Mouse (Mus musculus): Measurements from ENCODE around the gene Lcn2. TPM values are rescaled to one million over a fixed set of nuclear protein-coding genes. Genes with fewer than 3 reads are reported as not detected.

Gene Lcn2
- total RNA-seq, 2 experiments from 2014 or later: 0.69 TPM; not detected in 1

DNA sequence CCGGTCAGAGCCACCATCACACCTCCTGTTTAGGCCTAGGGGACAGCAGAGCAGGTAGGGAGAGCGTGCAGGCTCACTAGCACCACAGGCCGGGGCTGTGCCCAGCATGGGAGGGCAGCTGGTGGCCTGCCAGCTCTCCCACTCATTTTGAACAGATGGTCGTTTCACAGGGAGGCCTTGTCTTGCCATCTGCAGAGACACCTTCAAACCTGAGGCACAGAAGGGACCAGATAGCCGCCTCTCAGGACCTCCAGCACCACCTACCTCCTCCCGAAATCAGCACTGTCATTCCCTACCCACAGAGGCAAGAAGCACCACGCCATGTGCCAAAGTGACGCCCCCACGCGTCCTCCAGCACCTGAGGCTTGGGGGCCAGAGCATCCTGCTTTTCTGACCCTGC lies 44.0 kb downstream of the Lcn2 start:
- DNase-seq (ENCODE audit: low spot score in 2 of 2): no peak
- Histone ChIP-seq H3K4me3 (no peak overlapping the region), H3K27ac (peak overlapping the region; percentile 94)
- TF ChIP-seq CTCF (conservative IDR thresholded peaks at IDR 0.05): no peak

DNA sequence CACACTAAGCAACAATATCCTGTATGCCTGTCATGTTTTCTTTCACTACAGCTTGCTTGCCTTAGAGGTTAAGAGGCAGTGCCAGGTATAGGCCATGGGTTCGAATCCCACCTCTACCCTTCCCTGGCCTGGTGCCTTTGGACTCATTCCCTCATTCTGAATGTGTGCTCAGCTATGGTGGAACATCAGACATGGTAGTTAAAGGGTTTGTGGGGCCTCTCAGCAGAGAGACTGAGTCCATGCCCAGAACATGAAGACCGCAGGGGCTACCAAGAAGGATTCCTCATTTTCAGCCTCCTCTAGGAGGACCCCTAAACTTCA lies 44.7 kb downstream of the Lcn2 start:
- no peak for TF ChIP-seq CTCF (conservative IDR thresholded peaks at IDR 0.05)

DNA sequence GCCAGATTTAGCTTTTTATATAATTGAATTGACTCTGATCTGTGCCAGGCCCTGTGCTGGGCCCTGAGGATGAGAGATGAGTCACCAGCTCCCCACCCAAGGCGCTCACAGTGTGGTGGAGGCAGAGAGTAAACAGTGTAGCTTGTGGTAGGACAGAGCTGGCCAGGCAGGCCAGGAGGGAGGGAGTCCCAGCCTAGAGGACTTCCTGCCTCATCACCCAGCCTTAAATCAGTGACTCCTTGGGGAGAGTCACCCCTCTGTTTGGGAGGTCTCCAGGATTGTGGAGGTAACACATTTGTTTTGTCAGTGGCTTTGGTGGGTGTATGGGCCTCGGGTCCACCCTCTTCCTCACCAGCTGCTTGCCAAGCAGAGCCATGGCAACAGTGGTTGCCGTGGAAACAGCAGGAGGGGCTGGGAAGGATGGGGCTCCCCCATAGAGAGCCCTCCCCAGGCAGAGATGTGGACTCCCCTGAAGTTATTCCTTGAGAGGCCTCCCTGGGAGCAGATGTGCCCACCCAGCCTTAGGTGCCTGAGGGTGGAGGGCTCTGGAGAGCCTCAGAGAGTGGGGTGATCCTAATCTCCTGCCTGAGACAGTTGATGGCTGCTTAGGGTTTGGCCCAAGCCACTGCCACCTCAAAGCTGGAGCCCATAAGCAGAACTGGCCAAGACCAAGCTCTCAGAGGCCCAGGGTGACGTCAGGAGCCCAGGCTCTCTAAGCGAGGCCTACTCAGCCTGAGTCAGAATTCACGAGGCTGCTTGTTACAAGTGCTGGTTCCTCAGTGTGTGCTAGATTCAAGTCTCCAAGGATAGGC lies 45.3 kb downstream of the Lcn2 start:
- peak; percentile 66 to 87 for DNase-seq (ENCODE audit: low spot score in 2 of 2)
- peak overlapping the region; percentile 94 for H3K27ac ChIP-seq
- TF ChIP-seq CTCF (conservative IDR thresholded peaks at IDR 0.05): no peak
- H3K4me3 ChIP-seq: no peak overlapping the region

More for the DNA sequence above, 44.7 kb downstream of the Lcn2 start:
- H3K4me3 ChIP-seq: no peak overlapping the region
- H3K27ac ChIP-seq: peak overlapping the region; percentile 94
- no peak for DNase-seq (ENCODE audit: low spot score in 2 of 2)

DNA sequence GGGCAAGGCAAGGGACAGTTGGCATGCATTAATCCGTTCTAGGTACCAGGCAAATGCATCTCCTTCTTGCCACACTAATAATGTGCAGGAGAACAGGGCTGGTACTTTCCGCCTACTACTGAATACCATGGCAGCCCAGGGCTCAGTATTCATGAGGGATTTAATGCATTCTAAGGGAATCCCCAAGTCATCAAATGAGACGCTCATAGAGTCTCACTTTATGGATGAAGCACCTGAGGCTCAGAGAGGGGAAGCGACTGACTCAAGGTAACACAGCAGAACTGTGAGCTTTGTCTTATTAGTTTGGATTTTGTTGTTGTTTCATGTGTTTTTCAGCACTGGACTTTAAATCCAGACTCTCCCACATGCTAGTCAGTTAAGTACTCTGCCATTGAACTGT lies 46.0 kb downstream of the Lcn2 start:
- no peak for DNase-seq (ENCODE audit: low spot score in 2 of 2)
- H3K27ac ChIP-seq: peak overlapping the region; percentile 94
- peak overlapping the region; percentile 11; the same call in 1 of the 2 replicates for H3K4me3 ChIP-seq
- TF ChIP-seq CTCF (conservative IDR thresholded peaks at IDR 0.05): no peak

DNA sequence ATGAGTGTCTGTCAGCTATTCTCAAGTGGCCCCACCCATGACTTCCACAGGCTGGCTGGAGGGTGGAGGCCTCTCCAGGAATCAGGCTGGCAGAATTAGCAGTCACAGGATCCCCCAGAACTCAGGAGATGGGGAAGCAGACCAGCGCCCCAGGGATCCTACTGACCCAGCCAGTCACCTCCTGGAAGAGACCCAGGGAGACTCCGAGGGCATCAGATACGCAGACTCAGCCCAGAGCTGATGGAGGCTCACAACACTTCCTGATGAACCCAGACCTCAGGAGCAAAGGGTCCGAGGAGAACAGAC lies 46.5 kb downstream of the Lcn2 start:
- DNase-seq (ENCODE audit: low spot score in 2 of 2): no peak
- TF ChIP-seq CTCF (conservative IDR thresholded peaks at IDR 0.05): no peak
- peak overlapping the region; percentile 11; the same call in 1 of the 2 replicates for H3K4me3 ChIP-seq
- H3K27ac ChIP-seq: peak overlapping the region; percentile 94

DNA sequence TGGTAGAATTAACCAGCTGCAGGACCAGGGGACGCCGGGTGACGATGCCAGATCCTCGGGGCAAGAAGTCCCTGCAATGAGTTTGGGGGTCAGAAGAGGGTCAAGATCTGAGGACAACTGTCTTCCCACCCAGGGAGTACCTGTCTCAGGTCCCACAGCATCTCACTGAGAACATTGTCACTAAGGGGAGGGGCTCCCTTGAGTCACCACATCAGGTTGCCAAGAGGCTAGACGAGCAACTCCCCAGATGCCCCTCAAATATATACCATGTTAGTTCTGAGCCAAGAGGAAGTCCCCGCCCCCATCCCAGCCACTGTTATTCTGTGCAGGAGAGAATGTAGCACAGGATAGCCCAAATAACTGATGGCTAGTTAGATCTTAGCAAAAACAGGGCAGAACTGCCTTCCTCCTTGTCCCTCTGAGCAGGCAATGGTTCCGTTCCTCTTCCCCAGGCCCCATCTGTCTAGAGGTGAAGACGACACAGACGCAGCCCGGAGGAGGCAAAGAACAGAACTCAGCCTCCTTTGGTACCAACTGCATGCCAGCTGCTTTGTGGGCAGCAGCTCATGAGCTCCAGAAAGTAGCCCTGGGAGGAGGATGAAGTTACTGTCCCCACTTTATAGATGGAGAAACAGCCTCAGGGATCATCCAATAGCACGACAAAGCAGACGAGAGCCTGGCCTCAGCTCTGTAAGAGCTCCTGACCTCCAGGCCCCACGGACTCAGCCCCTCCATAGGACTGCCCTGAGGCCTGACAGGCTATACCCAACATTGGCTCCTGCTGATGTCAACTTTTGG lies 47.0 kb downstream of the Lcn2 start:
- no peak for TF ChIP-seq CTCF (conservative IDR thresholded peaks at IDR 0.05)
- peak overlapping the region; percentile 94 for H3K27ac ChIP-seq
- H3K4me3 ChIP-seq: no peak overlapping the region
- peak in 1 of 2 experiments; percentile 73 for DNase-seq (ENCODE audit: low spot score in 2 of 2)

DNA sequence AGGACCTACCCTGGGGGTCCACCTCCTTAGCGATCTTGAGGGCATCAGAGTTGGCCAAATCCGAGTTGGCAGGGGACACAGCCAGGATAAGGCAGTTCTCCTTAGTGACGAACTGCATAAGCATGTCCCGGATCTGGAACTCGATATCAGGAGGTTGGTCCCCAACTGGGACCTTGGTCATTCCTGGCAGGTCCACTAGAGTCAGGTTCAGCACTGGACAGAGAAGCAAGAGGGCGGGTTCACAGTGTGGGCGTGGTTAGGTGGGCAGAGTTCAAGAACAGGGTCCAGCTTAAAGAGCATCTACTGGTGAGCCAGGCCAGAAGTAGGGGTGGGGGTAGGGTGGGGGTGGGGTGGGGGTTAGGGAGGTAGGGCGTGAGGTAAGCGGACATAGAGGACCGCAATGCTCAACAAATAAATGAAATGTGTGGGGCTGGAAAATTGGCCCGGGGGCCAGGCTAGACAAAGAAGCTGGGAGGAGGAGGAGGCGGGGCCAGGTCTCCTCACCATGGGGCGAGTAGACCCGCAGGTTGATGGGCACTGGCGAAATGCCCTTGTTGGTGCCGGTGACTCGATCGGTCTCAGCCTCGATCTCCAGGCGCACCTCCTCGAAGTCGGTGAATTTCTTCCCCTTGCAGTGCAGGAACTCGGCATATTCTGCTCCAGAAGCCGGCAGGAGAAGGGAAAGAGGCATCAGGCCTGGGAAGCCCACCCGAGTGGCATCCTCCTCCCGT lies 48.0 kb downstream of the Lcn2 start:
- H3K27ac ChIP-seq: peak overlapping the region; percentile 94

DNA sequence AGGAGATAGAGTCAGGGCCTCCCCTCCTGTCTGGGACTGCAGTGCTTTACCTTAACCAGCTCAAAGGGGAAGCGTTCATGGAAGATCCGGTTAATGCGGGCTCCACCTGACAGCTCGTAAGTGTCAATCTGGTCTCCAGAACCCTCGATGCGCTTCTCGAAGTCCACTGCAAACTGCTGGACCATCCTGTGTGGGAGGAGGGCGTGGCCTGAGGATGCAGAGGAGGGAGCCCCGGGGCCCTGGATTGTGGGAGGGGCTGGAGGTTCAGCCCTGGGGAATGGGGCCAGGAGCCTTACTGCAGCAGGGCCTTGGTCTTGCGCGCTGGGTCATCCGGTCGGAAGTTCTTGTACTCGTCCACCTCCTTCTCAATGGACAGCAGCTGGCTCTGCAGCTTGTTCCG lies 52.2 kb downstream of the Lcn2 start:
- TF ChIP-seq CTCF (conservative IDR thresholded peaks at IDR 0.05): no peak
- Histone ChIP-seq H3K27ac (peak overlapping the region; percentile 73), H3K4me3 (no peak overlapping the region)
- no peak for DNase-seq (ENCODE audit: low spot score in 2 of 2)

More for the DNA sequence above, 48.0 kb downstream of the Lcn2 start:
- no peak for DNase-seq (ENCODE audit: low spot score in 2 of 2)
- TF ChIP-seq CTCF (conservative IDR thresholded peaks at IDR 0.05): no peak
- no peak overlapping the region for H3K4me3 ChIP-seq

Other genes with a start within 250 kb of the Lcn2 start
- 100 to 1,000 TPM; 288 to 305 TPM for gene Prrc2b, start 237.2 kb downstream of the Lcn2 start, total RNA-seq (2021)
- gene Pomt1, start 151.7 kb downstream of the Lcn2 start, total RNA-seq (2021): 10 to 100 TPM; 23.4 to 24.1 TPM
- gene Uck1, start 128.1 kb downstream of the Lcn2 start, total RNA-seq (2021): 10 to 100 TPM; 55.3 to 57.8 TPM
- gene Golga2, start 100.9 kb downstream of the Lcn2 start, total RNA-seq (2021): 10 to 100 TPM; 87.9 TPM
- gene Swi5, start 100.2 kb downstream of the Lcn2 start, total RNA-seq (2021): 100 to 1,000 TPM; 212 to 222 TPM
- gene Ciz1, start 35.9 kb downstream of the Lcn2 start, total RNA-seq (2021): 10 to 100 TPM; 75.3 to 92.7 TPM
- 1,000 to 10,000 TPM; 1,274 to 1,381 TPM for gene Dnm1, start 34.9 kb downstream of the Lcn2 start, total RNA-seq (2021)
- 100 to 1,000 TPM; 160 to 170 TPM for gene 1110008P14Rik, start 6.3 kb downstream of the Lcn2 start, total RNA-seq (2021)
- gene Ptges2, start 7.6 kb upstream of the Lcn2 start, total RNA-seq (2021): 10 to 100 TPM; 33.8 to 35.5 TPM
- 1 to 10 TPM; 4.3 to 4.5 TPM for gene Naif1, start 62.2 kb upstream of the Lcn2 start, total RNA-seq (2021)
- gene Slc25a25, start 63.2 kb upstream of the Lcn2 start, total RNA-seq (2021): 10 to 100 TPM; 54.5 to 57.6 TPM
- 10 to 100 TPM; 77.1 TPM for gene Fam102a, start 147.1 kb upstream of the Lcn2 start, total RNA-seq (2021)
- gene Dpm2, start 182.6 kb upstream of the Lcn2 start, total RNA-seq (2021): 10 to 100 TPM; 77.6 to 84.0 TPM
- 1 to 10 TPM; 4.4 to 5.0 TPM for gene Pip5kl1, start 186.5 kb upstream of the Lcn2 start, total RNA-seq (2021)
- gene 9430097D07Rik, start 187.4 kb upstream of the Lcn2 start, total RNA-seq (2021): under 1 TPM in 1 of 2 experiments, not detected in 1; 0.71 TPM
- 10 to 100 TPM; 36.4 to 40.0 TPM for gene St6galnac4, start 198.8 kb upstream of the Lcn2 start, total RNA-seq (2021)
- 100 to 1,000 TPM; 117 to 124 TPM for gene St6galnac6, start 211.5 kb upstream of the Lcn2 start, total RNA-seq (2021)
- gene Ak1, start 233.5 kb upstream of the Lcn2 start, total RNA-seq (2021): 100 to 1,000 TPM; 120 to 123 TPM